Mouse (Mus musculus) heart, embryonic 15.5 days (tissue): ENCODE results near the gene Mrpl30. TPM values are rescaled to one million over a fixed set of nuclear protein-coding genes. Genes with fewer than 3 reads are reported as not detected.

Experiments
- ATAC-seq: fragments of 200-750 bp; cut with Nextera tagmentation; replicated peaks from 2 replicates; pipeline ENCODE4 v1.8.0; 2017; ENCODE audit warnings: low read depth, moderate TSS enrichment; ENCODE audit not compliant: insufficient number of reproducible peaks, insufficient read depth, low FRiP score
- H3K27ac ChIP-seq: fragments of 300-500 bp; sonication (generic); 2 replicates; pipeline ENCODE4 v1.5.1; 2015; ENCODE audit warnings: mild to moderate bottlenecking, inconsistent platforms
- H3K27me3 ChIP-seq: fragments of 300-500 bp; sonication (generic); 2 replicates; pipeline ENCODE4 v1.6.1; 2015; ENCODE audit warnings: inconsistent platforms
- H3K36me3 ChIP-seq: fragments of 300-500 bp; sonication (generic); 2 replicates; pipeline ENCODE4 v1.6.1; 2015; ENCODE audit warnings: mild to moderate bottlenecking, inconsistent platforms
- H3K4me1 ChIP-seq: fragments of 300-500 bp; sonication (generic); replicated peaks from 2 replicates; pipeline ENCODE4 v1.6.1; 2015; ENCODE audit warnings: inconsistent platforms
- H3K4me2 ChIP-seq: fragments of 300-500 bp; sonication (generic); 2 replicates; pipeline ENCODE4 v1.6.1; 2015; ENCODE audit warnings: inconsistent platforms, mild to moderate bottlenecking, moderate library complexity
- H3K4me3 ChIP-seq: fragments of 300-500 bp; sonication (generic); 2 replicates; pipeline ENCODE4 v1.5.1; 2015; ENCODE audit warnings: mild to moderate bottlenecking, inconsistent platforms
- H3K9ac ChIP-seq: fragments of 300-500 bp; sonication (generic); 2 replicates; pipeline ENCODE4 v1.6.1; 2015; ENCODE audit warnings: mild to moderate bottlenecking, inconsistent platforms
- H3K9me3 ChIP-seq: fragments of 300-500 bp; sonication (generic); replicated peaks from 2 replicates; pipeline ENCODE4 v1.6.1; 2016; ENCODE audit warnings: inconsistent platforms
- WGBS: fragments of 180-500 bp; shearing (Covaris S2); methylation state at CpG from one replicate; pipeline ENCODE4 v1.1.7; 2015; ENCODE audit warnings: mixed read lengths; 5-methylcytosine and 5-hydroxymethylcytosine counted together
- polyA plus RNA-seq: library from polyadenylated mRNA; unstranded; fragments of >200 nt; fragmentation: Nextera tagmentation; extraction: Ambion mirVana; gene quantifications from 2 replicates; pipeline ENCODE4 v1.2.1, GENCODE M21; 2015

Gene Mrpl30
- polyA plus RNA-seq, 1 experiment from 2014 or later, result 276 TPM

GRCm38 (mm10) chr1:37871704-37872103 is 18.6 kb upstream of the Mrpl30 start, which contains the start of gene Lipt1:
Lipt1 (plus strand) TSS chr1:37871738.
- Histone ChIP-seq H3K36me3 (peaks cover 20% of the 10 kb centered on the region), H3K9ac (peak within 1 kb of the TSS; percentile 36), H3K4me2 (peak within 1 kb of the TSS; percentile 68), H3K4me3 (peak within 1 kb of the TSS; percentile 60), H3K27me3 (no peaks in the 10 kb centered on the region), H3K27ac (peak within 1 kb of the TSS; percentile 78), H3K4me1 (peaks cover 8% of the 10 kb centered on the region; the same call in 1 of the 2 replicates), H3K9me3 (no peaks in the 10 kb centered on the region)
- WGBS, result 6% methylated on average over 7 of the region's 7 CpGs
- ATAC-seq, result peak; percentile 75

- peaks cover 23% of the 10 kb centered on the region for H3K36me3 ChIP-seq
- no peaks in the 10 kb centered on the region for H3K9me3 ChIP-seq
- peaks cover 8% of the 10 kb centered on the region; the same call in 1 of the 2 replicates for H3K4me1 ChIP-seq
- peak overlapping the region; percentile 78 for H3K27ac ChIP-seq
- peak overlapping the region; percentile 60 for H3K4me3 ChIP-seq
- WGBS, result 5% methylated on average over 33 of the region's 33 CpGs
- no peaks in the 10 kb centered on the region for H3K27me3 ChIP-seq
- H3K4me2 ChIP-seq, result peak overlapping the region; percentile 68
- peak; percentile 91 for ATAC-seq
- peak overlapping the region; percentile 36 for H3K9ac ChIP-seq
Observed at GRCm38 (mm10) chr1:37872131-37873067, 17.9 kb upstream of the Mrpl30 start.

DNA sequence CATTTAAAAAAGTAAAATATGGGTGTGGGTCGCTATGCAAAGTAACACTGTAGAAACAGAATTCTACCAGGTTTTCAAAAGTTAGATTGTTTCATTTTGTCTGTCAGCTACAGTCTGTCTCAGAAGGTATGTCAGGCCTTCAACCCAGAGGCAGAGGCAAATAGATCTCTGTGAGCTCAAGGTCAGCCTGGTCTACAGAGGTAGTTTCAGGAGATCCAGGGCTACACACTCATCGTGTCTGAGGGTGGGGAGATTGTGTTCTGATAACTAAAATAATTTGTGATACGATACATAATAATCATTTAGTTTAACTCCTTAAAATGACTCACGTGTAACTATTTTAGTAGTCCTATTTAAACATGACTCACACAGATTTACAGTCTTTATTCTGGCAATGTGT is 17.1 kb upstream of the Mrpl30 start:
- Histone ChIP-seq H3K4me3 (peak overlapping the region; percentile 60), H3K9ac (no peak overlapping the region), H3K27me3 (no peaks in the 10 kb centered on the region), H3K27ac (no peak overlapping the region), H3K4me2 (peak overlapping the region; percentile 68), H3K36me3 (peaks cover 30% of the 10 kb centered on the region), H3K4me1 (peaks cover 8% of the 10 kb centered on the region; the same call in 1 of the 2 replicates), H3K9me3 (no peaks in the 10 kb centered on the region)
- 80% methylated on average over 4 of the region's 4 CpGs for WGBS
- no peak for ATAC-seq

DNA sequence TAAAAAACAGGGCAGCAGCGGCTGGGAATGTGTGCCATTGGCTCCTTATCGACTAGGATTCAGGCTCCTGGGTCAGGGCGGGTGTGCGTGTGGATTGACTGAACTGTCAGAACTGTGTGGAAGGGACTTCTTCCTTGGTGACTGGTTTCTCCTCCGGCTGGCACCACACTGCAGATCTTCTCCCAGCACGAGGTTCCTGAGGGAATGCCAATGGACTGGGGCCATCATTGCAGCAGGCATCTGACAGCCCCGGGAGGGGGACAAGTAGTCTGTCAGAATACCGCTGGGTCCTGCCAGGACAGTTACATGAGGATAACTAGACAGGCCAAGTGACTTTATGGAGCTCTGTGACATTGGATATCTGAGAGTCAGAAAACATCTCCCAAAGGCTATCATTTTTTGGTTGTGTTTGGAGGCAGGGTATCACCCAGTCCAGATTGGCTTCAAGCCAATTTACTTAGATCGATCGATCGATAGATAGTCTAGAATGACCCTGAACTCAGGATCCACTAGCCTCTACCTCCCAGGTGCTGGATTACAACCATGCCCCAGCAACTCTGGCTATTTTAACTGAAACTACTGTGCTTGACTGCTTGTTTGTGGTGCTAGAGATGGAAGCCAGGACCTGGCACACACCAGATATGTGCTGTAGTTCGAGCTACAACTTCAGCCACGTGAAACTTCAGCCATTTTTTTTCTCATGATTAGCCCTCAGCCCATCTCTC is 12.4 kb upstream of the Mrpl30 start:
- ATAC-seq, result no peak
- Histone ChIP-seq H3K4me3 (no peak overlapping the region), H3K27me3 (no peaks in the 10 kb centered on the region), H3K4me1 (peaks cover 3% of the 10 kb centered on the region; the same call in 1 of the 2 replicates), H3K9ac (no peak overlapping the region), H3K9me3 (no peaks in the 10 kb centered on the region), H3K4me2 (no peak overlapping the region), H3K36me3 (peaks cover 68% of the 10 kb centered on the region), H3K27ac (no peak overlapping the region)
- 91% methylated on average over 13 of the region's 13 CpGs for WGBS

DNA sequence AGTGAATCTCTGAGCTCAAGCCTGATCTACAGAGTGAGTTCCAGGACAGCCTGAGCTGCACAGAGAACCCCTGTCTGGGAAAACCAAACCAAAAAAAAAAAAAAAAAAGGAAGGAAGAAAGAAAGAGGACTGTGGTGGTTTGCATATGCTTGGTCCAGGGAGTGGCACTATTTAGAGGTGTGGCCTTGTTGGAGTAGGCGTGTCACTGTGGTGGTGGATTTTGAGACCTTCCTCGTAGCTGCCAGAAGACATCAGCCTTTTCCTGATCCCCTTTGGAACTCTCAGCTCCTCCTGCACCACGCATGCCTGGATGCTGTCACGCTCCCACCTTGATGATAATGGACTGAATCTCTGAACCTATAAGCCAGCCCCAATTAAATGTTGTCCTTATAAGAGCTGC is 6.9 kb upstream of the Mrpl30 start:
- peaks cover 54% of the 10 kb centered on the region for H3K36me3 ChIP-seq
- H3K27ac ChIP-seq, result no peak overlapping the region

GRCm38 (mm10) chr1:37884451-37884850 is 5.8 kb upstream of the Mrpl30 start:
- H3K36me3 ChIP-seq, result peaks cover 44% of the 10 kb centered on the region
- H3K9ac ChIP-seq, result no peak overlapping the region
- no peaks in the 10 kb centered on the region for H3K9me3 ChIP-seq
- no peak overlapping the region for H3K4me2 ChIP-seq
- H3K4me1 ChIP-seq, result peaks cover 5% of the 10 kb centered on the region
- ATAC-seq, result no peak
- WGBS, result 79% methylated on average over 4 of the region's 4 CpGs
- no peak overlapping the region for H3K27ac ChIP-seq
- H3K27me3 ChIP-seq, result no peaks in the 10 kb centered on the region
- no peak overlapping the region for H3K4me3 ChIP-seq

More for the DNA sequence above, 6.9 kb upstream of the Mrpl30 start:
- 84% methylated on average over 4 of the region's 4 CpGs for WGBS
- Histone ChIP-seq H3K27me3 (no peaks in the 10 kb centered on the region), H3K9me3 (no peaks in the 10 kb centered on the region), H3K4me3 (no peak overlapping the region), H3K4me1 (no peaks in the 10 kb centered on the region), H3K4me2 (no peak overlapping the region), H3K9ac (no peak overlapping the region)
- no peak for ATAC-seq

DNA sequence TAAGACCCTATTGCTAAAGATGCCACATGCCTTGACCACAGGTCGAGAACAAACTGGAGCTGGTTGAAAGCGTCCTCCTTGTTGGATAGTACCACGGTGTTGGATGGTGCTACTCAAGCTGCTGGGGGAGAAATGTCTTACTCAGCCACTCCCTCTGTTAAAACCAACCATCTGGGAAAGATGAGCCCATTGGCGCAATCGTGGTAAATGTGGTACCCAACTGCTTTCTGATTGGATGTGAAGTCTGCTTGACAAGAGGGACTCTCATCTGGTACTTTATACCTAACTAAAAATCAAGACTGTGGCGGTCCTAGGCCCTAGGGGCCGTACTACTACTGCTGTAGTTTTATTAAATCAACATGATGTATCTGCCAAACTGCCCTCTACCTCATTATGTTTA is 1.1 kb upstream of the Mrpl30 start:
- Histone ChIP-seq H3K9me3 (no peaks in the 10 kb centered on the region), H3K36me3 (peaks cover 9% of the 10 kb centered on the region), H3K4me1 (peaks cover 18% of the 10 kb centered on the region), H3K4me2 (peak overlapping the region; percentile 73), H3K27ac (0 out of 2 replicates have a peak overlapping the region, but pooled peaks have one; percentile 86), H3K4me3 (peak overlapping the region; percentile 76), H3K27me3 (no peaks in the 10 kb centered on the region), H3K9ac (peak overlapping the region; percentile 73; the same call in 1 of the 2 replicates)
- ATAC-seq, result no peak
- 74% methylated on average over 7 of the region's 7 CpGs for WGBS

DNA sequence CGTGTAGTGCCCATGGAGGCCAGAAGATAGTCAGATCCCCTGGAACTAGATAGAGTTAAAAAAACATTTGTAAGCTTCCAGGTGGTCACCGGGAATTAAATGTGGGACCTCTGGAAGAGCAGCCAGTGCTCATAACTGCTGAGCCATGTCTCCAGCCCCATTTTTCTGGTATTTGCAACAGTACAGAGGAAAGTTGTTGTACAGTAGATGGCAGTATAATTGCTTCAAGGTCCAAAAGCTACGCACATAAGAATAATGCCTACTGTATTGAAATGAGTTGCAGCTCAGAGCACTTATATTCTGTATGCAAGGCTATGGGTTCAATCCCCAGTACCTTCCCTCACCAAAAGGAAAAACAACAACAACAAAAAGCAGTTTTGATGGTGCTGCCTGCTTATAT is 1.1 kb downstream of the Mrpl30 start:
- Histone ChIP-seq H3K27ac (no peak overlapping the region), H3K27me3 (no peaks in the 10 kb centered on the region), H3K4me3 (peak overlapping the region; percentile 76), H3K4me1 (peaks cover 18% of the 10 kb centered on the region), H3K9ac (no peak overlapping the region), H3K4me2 (peak overlapping the region; percentile 73), H3K36me3 (peaks cover 24% of the 10 kb centered on the region), H3K9me3 (no peaks in the 10 kb centered on the region)
- WGBS, result 57% methylated on average over 3 of the region's 3 CpGs
- no peak for ATAC-seq

DNA sequence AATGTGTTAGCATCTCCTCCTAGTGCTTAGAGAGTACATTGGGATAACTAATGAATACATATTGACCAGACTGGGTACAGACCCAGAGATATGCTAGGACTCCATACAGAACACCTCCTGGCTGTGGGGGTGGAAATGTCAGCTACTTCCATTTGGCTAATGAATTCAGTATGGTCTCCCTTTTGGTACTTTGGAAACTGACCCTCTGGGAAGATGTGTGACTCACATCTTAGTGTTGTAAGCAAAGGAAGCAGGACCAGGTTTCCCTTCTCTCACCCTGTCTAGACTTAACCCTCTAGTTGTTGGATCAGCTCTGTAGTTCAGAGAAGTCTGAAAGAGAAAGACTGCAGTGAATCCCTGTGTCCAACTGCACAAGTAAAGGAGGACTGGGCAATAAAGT is 4.3 kb downstream of the Mrpl30 start:
- no peak overlapping the region for H3K27ac ChIP-seq
- H3K4me3 ChIP-seq, result no peak overlapping the region
- no peak for ATAC-seq
- H3K4me2 ChIP-seq, result no peak overlapping the region
- peaks cover 12% of the 10 kb centered on the region for H3K4me1 ChIP-seq
- H3K9ac ChIP-seq, result no peak overlapping the region
- no peaks in the 10 kb centered on the region for H3K27me3 ChIP-seq
- H3K36me3 ChIP-seq, result peaks cover 54% of the 10 kb centered on the region
- H3K9me3 ChIP-seq, result no peaks in the 10 kb centered on the region

DNA sequence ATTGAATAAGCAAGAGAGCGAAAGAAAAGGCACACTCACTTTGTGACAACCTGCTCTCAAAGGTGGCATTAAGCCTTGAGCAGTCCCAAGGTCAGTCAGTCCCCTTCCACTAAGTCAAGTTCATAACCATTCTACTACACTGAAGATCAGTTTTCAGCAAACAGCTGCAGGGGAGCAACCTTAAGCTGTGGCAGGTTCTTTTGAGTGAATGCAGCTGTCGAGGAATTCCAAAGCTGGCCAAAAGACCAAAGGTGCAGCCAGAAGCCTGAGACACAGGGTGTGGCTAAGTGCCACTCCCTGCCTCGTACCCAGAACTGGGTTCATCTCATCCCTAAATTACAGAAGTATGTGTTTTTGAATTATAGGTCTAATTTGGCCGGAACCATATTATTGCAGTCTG is 9.5 kb downstream of the Mrpl30 start:
- WGBS, result 69% methylated on average over 4 of the region's 4 CpGs
- Histone ChIP-seq H3K27ac (peak overlapping the region; percentile 21; the same call in 1 of the 2 replicates), H3K27me3 (no peaks in the 10 kb centered on the region), H3K9ac (no peak overlapping the region), H3K9me3 (no peaks in the 10 kb centered on the region), H3K4me2 (no peak overlapping the region), H3K36me3 (peaks cover 42% of the 10 kb centered on the region), H3K4me1 (0 out of 2 replicates have a peak, but pooled peaks cover 5% of the 10 kb centered on the region), H3K4me3 (no peak overlapping the region)
- no peak for ATAC-seq

DNA sequence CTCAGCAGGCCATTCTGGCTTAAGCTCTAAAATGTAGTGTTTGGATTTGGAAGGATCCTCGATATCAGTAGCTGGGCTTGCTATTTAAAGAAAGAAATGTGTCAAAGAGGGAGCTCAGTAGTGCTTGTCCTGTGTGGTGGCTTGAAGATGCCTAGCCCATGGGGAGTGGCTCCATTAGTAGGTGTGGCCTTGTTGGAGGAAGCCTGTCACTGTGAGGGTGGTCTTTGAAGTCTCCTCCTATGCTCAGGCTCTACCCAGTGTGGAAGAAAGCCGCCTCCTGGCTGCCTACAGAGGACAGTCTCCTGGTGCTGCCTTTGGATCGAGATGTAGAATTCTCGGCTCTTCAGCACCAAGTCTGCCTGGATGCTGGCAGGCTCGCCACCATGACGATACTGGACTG is 10.0 kb downstream of the Mrpl30 start:
- 0 out of 2 replicates have a peak, but pooled peaks have one; percentile 47 for ATAC-seq
- Histone ChIP-seq H3K27ac (peak overlapping the region; percentile 21; the same call in 1 of the 2 replicates), H3K9me3 (no peaks in the 10 kb centered on the region), H3K4me1 (0 out of 2 replicates have a peak, but pooled peaks cover 5% of the 10 kb centered on the region), H3K4me2 (no peak overlapping the region), H3K9ac (no peak overlapping the region), H3K36me3 (peaks cover 39% of the 10 kb centered on the region), H3K27me3 (no peaks in the 10 kb centered on the region), H3K4me3 (no peak overlapping the region)
- WGBS, result 42% methylated on average over 6 of the region's 6 CpGs
